Mouse (Mus musculus): ENCODE data around the gene Calcoco2. TPM values are rescaled to one million over a fixed set of nuclear protein-coding genes. Genes with fewer than 3 reads are reported as not detected.
"Not testable (repeated sequence)": the region's sequence is repeated elsewhere in the genome, so short reads cannot be mapped to it uniquely, and the experiment has no call there.

Gene Calcoco2
- polyA plus RNA-seq (2015; fragmentation: Nextera tagmentation; extraction: Ambion mirVana): not detected in 2 replicates

DNA sequence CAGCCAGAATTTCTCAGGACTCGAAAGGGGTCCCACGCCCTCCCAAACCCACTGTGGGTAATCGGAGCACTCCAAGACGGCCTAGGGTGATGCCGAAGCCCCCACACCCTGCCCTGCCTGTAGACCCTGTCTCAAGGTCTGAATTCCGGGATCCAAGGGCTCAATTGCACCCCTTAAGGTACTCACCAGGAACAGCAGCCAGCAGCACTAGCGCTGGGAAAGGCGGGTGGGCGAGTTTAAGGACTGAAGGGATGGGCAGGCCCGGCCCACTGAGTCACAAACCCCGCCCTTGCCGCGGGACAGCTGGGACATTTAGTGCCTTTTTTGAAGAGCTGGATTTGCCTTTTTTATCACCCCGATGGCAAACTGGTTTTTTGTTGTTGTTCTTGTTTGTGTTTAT lies at the start of gene Calcoco2:
Calcoco2 (minus strand) TSS at position 214 of the 400 bp plus-strand sequence.
- Histone ChIP-seq H3K9ac (no peak within 1 kb of the TSS), H3K9me3 (no peaks in the 10 kb centered on the region), H3K4me3 (no peak within 1 kb of the TSS), H3K27me3 (replicated peaks) (no peaks in the 10 kb centered on the region), H3K27ac (no peak within 1 kb of the TSS), H3K4me1 (no peaks in the 10 kb centered on the region), H3K4me2 (no peak within 1 kb of the TSS), H3K36me3 (replicated peaks) (no peaks in the 10 kb centered on the region)
- WGBS: 43% methylated on average over 14 of the region's 14 CpGs
- ATAC-seq (replicated peaks): no peak

DNA sequence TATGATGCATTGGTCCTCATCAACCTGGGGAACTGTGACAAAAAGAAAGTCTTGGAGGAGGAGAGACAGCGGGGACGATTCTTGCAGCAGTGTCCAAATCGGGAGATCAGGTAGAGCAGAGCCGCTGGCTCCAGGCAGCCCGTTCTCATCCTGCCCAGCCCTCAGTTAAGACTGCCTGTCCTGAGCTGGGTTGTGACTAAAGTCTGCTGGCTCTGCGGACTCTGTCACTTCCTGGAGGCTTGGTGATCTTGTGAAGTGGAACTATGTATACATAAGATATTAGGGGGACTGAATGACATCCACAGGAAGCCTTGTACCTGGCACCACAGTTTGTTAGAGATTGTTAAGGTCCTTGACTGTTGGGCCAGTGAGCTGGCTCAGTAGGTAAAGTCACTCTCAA lies 35.7 kb upstream of the Calcoco2 start:
- H3K4me2 ChIP-seq: no peak overlapping the region
- no peak overlapping the region for H3K9ac ChIP-seq
- WGBS: 76% methylated on average over 6 of the region's 6 CpGs
- H3K4me3 ChIP-seq: no peak overlapping the region
- no peak for ATAC-seq (replicated peaks)
- no peaks in the 10 kb centered on the region for H3K9me3 ChIP-seq
- H3K36me3 ChIP-seq (replicated peaks): no peaks in the 10 kb centered on the region
- H3K4me1 ChIP-seq: no peaks in the 10 kb centered on the region
- no peak overlapping the region for H3K27ac ChIP-seq
- peaks cover 29% of the 10 kb centered on the region for H3K27me3 ChIP-seq (replicated peaks)

DNA sequence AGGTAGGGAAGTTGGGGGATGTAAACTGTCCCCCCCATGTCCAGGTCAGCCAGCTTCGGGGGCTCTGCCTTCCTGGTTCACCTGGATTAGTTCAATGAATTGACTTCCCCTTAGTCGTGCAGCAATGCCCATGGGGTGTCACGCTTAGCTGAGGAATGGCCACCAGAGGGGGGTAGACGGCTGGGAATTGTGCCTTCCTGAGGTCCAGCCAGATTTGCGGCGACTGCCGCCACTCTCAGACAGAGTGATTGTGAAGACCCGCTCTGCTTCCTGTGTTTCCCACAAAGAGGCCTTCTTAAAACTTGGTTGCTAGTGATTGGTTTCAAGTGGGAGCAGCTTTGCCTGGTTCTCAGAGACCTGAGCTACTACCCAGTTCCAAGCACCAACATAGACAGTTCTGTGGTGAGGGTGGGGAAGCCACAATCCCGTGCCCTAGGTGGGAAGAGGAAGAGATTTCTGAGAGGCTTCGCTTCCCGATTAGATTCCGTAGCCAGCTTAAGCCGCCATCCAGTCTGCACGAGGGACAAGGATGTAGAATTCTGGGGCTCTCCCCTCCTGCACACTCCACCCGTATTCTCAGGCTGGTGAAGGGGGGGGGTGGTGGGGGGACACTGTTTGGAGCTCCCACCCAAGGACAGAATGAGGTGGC lies 34.0 kb upstream of the Calcoco2 start:
- Histone ChIP-seq H3K36me3 (replicated peaks) (no peaks in the 10 kb centered on the region), H3K4me2 (peak overlapping the region; percentile 29), H3K4me3 (peak overlapping the region; percentile 2; the same call in 1 of the 2 replicates), H3K9me3 (no peaks in the 10 kb centered on the region), H3K4me1 (no peaks in the 10 kb centered on the region), H3K27ac (no peak overlapping the region), H3K27me3 (replicated peaks) (peaks cover 25% of the 10 kb centered on the region), H3K9ac (no peak overlapping the region)
- 1% methylated on average over 15 of the region's 15 CpGs for WGBS
- no peak for ATAC-seq (replicated peaks)

DNA sequence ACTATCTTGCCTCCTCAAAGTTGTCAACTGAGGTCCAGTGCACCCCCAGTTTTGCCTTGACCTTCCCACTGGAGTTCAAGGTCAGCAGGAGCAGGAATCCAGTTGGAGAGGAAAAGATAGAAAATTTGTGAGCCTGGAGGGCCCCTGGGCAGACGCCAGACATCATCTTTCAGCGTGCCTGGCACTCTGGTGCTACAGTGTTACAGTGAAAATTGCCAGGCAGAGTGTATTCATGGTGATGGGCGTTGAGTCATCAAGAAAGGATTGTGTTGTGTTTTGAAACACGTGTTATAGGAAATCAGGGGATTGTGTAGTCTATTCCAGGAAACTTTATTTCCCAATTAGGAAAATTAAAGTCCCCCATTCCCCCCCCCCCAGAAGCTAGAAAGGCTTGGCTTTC lies 32.0 kb upstream of the Calcoco2 start:
- ATAC-seq (replicated peaks): no peak
- Histone ChIP-seq H3K9ac (no peak overlapping the region), H3K4me1 (no peaks in the 10 kb centered on the region), H3K4me3 (no peak overlapping the region), H3K27ac (no peak overlapping the region), H3K36me3 (replicated peaks) (no peaks in the 10 kb centered on the region), H3K9me3 (no peaks in the 10 kb centered on the region), H3K4me2 (no peak overlapping the region), H3K27me3 (replicated peaks) (peaks cover 23% of the 10 kb centered on the region)
- 50% methylated on average over 4 of the region's 4 CpGs for WGBS

DNA sequence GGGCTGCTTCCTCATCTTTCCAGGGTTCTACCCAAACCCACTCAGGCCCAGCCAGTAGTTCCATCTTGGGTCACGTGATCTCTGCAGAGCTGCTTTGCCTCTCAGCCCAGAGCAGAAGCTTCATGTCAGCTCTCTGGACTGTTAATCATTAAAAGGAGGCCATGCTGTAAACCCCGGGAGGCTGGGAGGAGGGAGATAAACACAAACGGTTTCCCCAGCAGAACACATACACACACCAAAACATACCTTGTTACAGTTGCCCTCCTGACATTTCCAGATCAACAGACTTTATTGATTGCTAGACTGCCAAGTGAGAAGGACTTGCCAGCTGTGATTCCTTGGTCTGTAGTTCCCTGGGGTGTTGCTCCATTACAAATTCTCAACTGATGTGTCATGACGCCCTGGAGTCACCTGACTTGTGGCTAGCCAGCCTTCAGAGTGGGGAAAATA lies 29.0 kb upstream of the Calcoco2 start:
- Histone ChIP-seq H3K27me3 (replicated peaks) (peaks cover 7% of the 10 kb centered on the region), H3K9ac (no peak overlapping the region), H3K27ac (no peak overlapping the region), H3K4me3 (no peak overlapping the region), H3K9me3 (no peaks in the 10 kb centered on the region), H3K36me3 (replicated peaks) (no peaks in the 10 kb centered on the region), H3K4me1 (no peaks in the 10 kb centered on the region), H3K4me2 (no peak overlapping the region)
- ATAC-seq (replicated peaks): no peak
- 59% methylated on average over 4 of the region's 4 CpGs for WGBS

DNA sequence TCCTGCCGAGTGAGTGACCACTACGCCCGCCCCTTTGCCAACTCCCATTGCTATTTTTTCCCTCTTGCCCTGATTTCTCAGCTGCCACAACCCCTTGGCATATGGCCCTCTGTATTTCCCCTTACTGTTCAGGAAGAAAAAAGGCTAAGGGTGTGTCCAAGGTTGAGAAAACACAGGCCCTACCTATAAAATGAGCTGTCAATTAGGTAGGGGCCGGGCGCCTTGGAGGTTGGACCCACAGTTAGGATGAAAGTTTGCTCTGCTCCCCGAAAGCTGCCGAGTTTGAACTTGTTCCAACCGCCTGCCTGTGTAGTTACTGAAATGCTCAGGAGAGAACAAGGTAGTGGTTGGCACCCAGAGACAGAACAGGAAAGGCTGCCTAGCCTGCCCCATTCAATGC lies 24.1 kb upstream of the Calcoco2 start:
- Histone ChIP-seq H3K4me3 (no peak overlapping the region), H3K4me1 (peaks cover 3% of the 10 kb centered on the region; the same call in 1 of the 2 replicates), H3K9me3 (no peaks in the 10 kb centered on the region), H3K27ac (no peak overlapping the region), H3K36me3 (replicated peaks) (no peaks in the 10 kb centered on the region), H3K4me2 (no peak overlapping the region), H3K9ac (no peak overlapping the region), H3K27me3 (replicated peaks) (no peaks in the 10 kb centered on the region; the same call in 1 of the 2 replicates)
- ATAC-seq (replicated peaks): no peak
- WGBS: 90% methylated on average over 8 of the region's 8 CpGs

DNA sequence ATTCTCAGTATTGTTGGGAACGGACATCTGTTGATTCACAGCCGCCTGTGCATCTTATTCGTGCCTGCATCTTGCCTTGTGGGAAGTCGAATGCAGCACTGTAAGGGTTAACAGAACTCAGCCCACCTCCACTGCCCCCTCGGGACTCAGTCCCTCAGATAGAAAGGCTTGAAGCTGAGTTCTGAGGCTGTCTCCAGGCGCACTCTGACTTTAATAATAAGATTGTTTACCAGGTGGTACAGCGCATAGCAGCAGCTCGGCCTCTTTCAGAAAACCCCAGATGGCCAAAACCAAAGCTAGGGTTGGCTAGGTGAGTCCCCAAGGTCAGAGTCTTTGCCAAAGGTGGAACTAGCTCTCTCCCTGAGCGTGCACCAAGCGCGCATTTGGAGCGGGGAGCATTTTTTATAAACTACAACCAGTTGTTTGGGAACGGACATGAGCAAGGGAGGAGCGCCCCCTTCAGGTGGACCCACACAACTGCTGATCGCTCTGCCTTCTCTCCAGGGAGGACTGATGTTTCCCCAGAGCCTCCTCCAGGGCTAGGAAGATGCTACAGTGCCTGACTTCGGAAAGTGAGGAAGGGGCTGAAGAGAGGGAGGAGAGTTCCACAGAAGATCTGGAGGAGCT lies 21.6 kb upstream of the Calcoco2 start, which contains the start of gene Ttll6:
Ttll6 (plus strand) TSS at position 548 of the 627 bp plus-strand sequence.
- Histone ChIP-seq H3K9me3 (no peaks in the 10 kb centered on the region), H3K36me3 (replicated peaks) (no peaks in the 10 kb centered on the region), H3K4me2 (peak within 1 kb of the TSS; percentile 15), H3K9ac (no peak within 1 kb of the TSS), H3K4me1 (peaks cover 3% of the 10 kb centered on the region; the same call in 1 of the 2 replicates), H3K27me3 (replicated peaks) (no peaks in the 10 kb centered on the region; the same call in 1 of the 2 replicates), H3K4me3 (no peak within 1 kb of the TSS), H3K27ac (no peak within 1 kb of the TSS)
- ATAC-seq (replicated peaks): no peak
- WGBS: 18% methylated on average over 16 of the region's 16 CpGs

DNA sequence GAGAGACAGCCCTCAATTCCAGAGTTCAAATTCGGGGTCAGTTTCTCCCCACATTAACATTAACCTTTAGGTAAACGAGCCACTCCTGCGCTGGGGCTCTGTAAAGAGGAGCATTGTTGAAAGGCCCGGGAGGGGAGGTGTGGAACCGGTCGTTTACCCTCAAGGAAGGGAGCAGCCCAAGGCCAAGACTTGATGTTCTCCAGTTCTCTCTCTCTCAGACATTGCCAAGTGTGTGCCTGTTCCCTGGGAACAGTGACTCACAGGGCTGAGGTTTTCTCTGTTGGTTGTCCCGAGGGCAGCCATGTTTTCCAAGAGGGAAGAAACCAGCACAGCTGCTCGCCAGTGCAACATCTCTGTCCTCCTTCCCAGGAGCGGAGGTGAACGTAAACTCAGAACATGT lies 18.8 kb upstream of the Calcoco2 start:
- 69% methylated on average over 10 of the region's 10 CpGs for WGBS
- H3K4me3 ChIP-seq: no peak overlapping the region
- H3K9ac ChIP-seq: no peak overlapping the region
- ATAC-seq (replicated peaks): no peak
- no peaks in the 10 kb centered on the region for H3K36me3 ChIP-seq (replicated peaks)
- H3K4me2 ChIP-seq: no peak overlapping the region
- peaks cover 9% of the 10 kb centered on the region for H3K27me3 ChIP-seq (replicated peaks)
- H3K27ac ChIP-seq: no peak overlapping the region
- H3K4me1 ChIP-seq: peaks cover 3% of the 10 kb centered on the region; the same call in 1 of the 2 replicates
- H3K9me3 ChIP-seq: no peaks in the 10 kb centered on the region

DNA sequence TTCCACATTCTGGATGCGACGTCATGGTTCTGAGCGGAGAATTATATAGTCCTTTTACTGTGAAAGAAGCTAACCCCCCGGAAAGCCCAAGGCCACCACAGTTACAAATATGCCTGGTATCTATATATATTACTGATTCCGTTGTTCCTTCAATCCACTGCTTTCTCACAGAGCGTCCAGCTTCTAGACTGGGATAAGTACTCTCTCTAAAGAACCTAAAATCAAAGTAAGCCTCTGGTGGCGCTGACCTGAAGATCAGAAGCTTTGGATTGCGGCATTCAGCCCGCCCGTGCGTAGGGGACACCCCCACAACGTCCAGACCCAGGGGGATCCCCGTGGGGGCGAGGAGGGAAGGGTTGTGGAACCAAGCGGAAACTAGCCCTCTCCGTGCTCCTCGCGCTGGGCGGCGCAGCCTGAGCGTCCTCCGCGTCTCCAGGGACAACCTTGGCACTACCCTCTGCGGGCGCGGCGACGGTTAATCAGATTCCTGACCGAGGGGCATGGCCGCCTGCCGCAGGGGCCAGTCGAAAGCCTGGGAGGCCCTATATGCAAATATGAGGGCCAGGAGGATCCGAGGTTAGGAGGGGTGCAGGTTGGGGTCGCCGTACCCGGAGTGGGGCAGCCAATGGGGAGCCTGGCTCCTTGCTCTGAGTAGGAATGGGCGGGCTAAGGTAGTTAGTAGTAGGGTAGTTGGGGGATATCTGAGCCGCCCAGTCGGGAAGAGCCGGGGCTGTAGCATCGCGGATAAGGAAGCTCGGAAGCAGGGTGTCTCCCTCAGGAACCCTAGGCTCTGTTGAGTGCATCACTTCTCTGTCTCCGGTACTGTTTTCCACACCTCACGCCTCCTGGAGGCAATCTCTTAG lies 12.5 kb upstream of the Calcoco2 start:
- H3K36me3 ChIP-seq (replicated peaks): no peaks in the 10 kb centered on the region
- no peak for ATAC-seq (replicated peaks)
- peak overlapping the region; percentile 41 for H3K9ac ChIP-seq
- H3K4me2 ChIP-seq: peak overlapping the region; percentile 83
- no peaks in the 10 kb centered on the region for H3K9me3 ChIP-seq
- WGBS: 2% methylated on average over 45 of the region's 45 CpGs
- peak overlapping the region; percentile 40 for H3K4me3 ChIP-seq
- H3K4me1 ChIP-seq: peaks cover 11% of the 10 kb centered on the region
- no peak overlapping the region for H3K27ac ChIP-seq
- H3K27me3 ChIP-seq (replicated peaks): peaks cover 42% of the 10 kb centered on the region

DNA sequence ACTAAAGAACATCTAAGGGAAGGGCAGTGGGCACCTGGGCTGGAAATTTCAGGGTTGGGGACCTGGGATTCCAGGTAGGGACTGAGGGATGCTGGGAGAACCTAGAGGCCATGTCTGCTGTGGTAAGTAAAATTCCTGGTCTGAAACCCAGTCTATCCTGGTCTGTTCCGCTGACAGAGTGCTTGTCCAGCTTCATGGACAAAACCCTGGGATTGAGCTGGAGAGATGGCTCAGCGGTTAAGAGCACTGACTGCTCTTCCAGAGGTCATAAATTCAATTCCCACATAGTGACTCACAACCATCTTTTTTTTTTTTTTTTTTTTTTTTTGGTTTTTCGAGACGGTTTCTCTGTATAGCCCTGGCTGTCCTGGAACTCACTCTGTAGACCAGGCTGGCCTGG lies 11.0 kb upstream of the Calcoco2 start:
- not testable (repeated sequence) for H3K27ac ChIP-seq; H3K4me3 ChIP-seq; H3K4me2 ChIP-seq; ATAC-seq (replicated peaks); H3K9me3 ChIP-seq; H3K36me3 ChIP-seq (replicated peaks); H3K9ac ChIP-seq
- 68% methylated on average over 4 of the region's 4 CpGs for WGBS
- peaks cover 11% of the 10 kb centered on the region for H3K4me1 ChIP-seq
- peaks cover 42% of the 10 kb centered on the region for H3K27me3 ChIP-seq (replicated peaks)

DNA sequence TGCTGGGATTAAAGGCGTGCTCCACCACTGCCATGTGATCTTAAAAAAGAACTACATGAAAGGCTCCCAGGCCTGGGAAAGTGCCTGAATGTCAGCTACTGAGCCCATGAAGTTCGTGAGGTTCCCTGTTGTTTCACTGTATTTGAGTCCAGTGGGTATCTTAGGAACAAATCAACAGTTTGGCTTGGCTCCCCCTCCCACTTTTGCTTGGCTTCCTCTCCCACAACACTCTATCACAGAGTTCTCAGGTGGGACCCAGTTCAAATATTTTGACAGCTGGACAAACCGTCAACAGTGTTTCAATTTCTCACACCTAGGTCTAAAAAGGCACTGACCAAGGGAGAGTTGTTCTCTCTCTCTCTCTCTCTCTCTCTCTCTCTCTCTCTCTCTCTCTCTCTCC lies 7.6 kb upstream of the Calcoco2 start:
- Histone ChIP-seq H3K27ac (no peak overlapping the region), H3K4me3 (no peak overlapping the region), H3K4me2 (no peak overlapping the region), H3K4me1 (peaks cover 6% of the 10 kb centered on the region), H3K36me3 (replicated peaks) (no peaks in the 10 kb centered on the region), H3K9ac (no peak overlapping the region), H3K27me3 (replicated peaks) (peaks cover 22% of the 10 kb centered on the region), H3K9me3 (no peaks in the 10 kb centered on the region)
- WGBS: 58% methylated on average over 3 of the region's 3 CpGs
- ATAC-seq (replicated peaks): no peak

DNA sequence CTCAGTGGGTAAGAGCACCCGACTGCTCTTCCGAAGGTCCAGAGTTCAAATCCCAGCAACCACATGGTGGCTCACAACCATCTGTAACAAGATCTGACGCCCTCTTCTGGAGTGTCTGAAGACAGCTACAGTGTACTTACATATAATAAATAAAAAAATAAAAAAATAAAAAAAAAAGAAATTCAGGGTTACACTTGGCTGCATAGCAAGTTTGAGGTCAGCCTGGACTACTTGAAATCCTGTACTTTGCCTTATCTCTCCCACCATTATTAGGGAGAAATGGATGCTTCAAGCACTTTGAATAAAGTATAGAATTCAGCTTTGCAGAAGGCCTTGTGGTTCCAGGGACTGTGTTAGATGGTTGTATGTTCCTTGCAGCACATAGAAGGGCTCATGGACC lies 5.2 kb upstream of the Calcoco2 start:
- H3K4me1 ChIP-seq; H3K9ac ChIP-seq; H3K27me3 ChIP-seq (replicated peaks); H3K36me3 ChIP-seq (replicated peaks); H3K9me3 ChIP-seq; H3K27ac ChIP-seq; H3K4me3 ChIP-seq; H3K4me2 ChIP-seq; ATAC-seq (replicated peaks): not testable (repeated sequence)
- WGBS: 94% methylated on average over 3 of the region's 3 CpGs

Data from midbrain, embryonic 15.5 days (tissue).